Mouse (Mus musculus): Measurements from ENCODE around the gene Tmem45a.

GRCm38 (mm10) chr16:56920102-56920657, 34.2 kb upstream of the Tmem45a start:
- TF ChIP-seq CTCF (IDR thresholded peaks at IDR 0.05; ENCODE audit: low read depth, low read length) = no peak
- no peak for TF ChIP-seq POLR2A (IDR thresholded peaks at IDR 0.05; ENCODE audit: borderline replicate concordance, low read depth, low read length)

All from bone marrow macrophage, adult 2 months (primary cell).